Mouse (Mus musculus) right cerebral cortex, postnatal 4 days (tissue): ENCODE measurements around the gene Psmd12.

ENCODE experiments used
- DNase-seq: peaks from one replicate; pipeline ENCODE4 v3.0.0-alpha.2; 2022

Psmd12 gene

GRCm38 (mm10) chr11:107513047-107513446 is 33.8 kb downstream of the Psmd12 start:
- DNase-seq, result peak; percentile 37

- no peak for DNase-seq
These were observed 37.1 kb downstream of the Psmd12 start for GRCm38 (mm10) chr11:107516387-107516786.

GRCm38 (mm10) chr11:107518645-107519429 is 39.6 kb downstream of the Psmd12 start:
- DNase-seq, result no peak

- DNase-seq, result no peak
These were observed 41.9 kb downstream of the Psmd12 start for GRCm38 (mm10) chr11:107521153-107521552.

GRCm38 (mm10) chr11:107524966-107525365 is 45.7 kb downstream of the Psmd12 start:
- no peak for DNase-seq

- DNase-seq, result no peak
These were observed 48.3 kb downstream of the Psmd12 start for GRCm38 (mm10) chr11:107527632-107528031.

- DNase-seq, result peak; percentile 3
These were observed 50.0 kb downstream of the Psmd12 start for GRCm38 (mm10) chr11:107529320-107529719.

- no peak for DNase-seq
These were observed 52.2 kb downstream of the Psmd12 start for GRCm38 (mm10) chr11:107531445-107531844.

- no peak for DNase-seq
These were observed 53.0 kb downstream of the Psmd12 start for GRCm38 (mm10) chr11:107532271-107532670.

GRCm38 (mm10) chr11:107538994-107539393 is 59.7 kb downstream of the Psmd12 start:
- no peak for DNase-seq

- DNase-seq, result no peak
These were observed 61.1 kb downstream of the Psmd12 start for GRCm38 (mm10) chr11:107540339-107540738.

GRCm38 (mm10) chr11:107545747-107546476 is 66.6 kb downstream of the Psmd12 start:
- DNase-seq, result no peak

GRCm38 (mm10) chr11:107546667-107547301 is 67.5 kb downstream of the Psmd12 start:
- peak; percentile 38 for DNase-seq

GRCm38 (mm10) chr11:107547351-107548203 is 68.3 kb downstream of the Psmd12 start, which contains the start of gene Helz:
Gene Helz, plus strand, starts transcription at chr11:107547930.
- peak; percentile 64 for DNase-seq

- DNase-seq, result peak; percentile 40
These were observed 69.1 kb downstream of the Psmd12 start for GRCm38 (mm10) chr11:107548204-107548975.
